Mouse (Mus musculus): ENCODE results near the gene Stn1. TPM values are rescaled to one million over a fixed set of nuclear protein-coding genes. Genes with fewer than 3 reads are reported as not detected.
"Not testable (repeated sequence)": the region's sequence is repeated elsewhere in the genome, so short reads cannot be mapped to it uniquely, and the experiment has no call there.

The Stn1 gene
- 54.8 and 58.9 TPM in 2 replicates for polyA plus RNA-seq (2015; fragmentation: Nextera tagmentation; extraction: Ambion mirVana)

DNA sequence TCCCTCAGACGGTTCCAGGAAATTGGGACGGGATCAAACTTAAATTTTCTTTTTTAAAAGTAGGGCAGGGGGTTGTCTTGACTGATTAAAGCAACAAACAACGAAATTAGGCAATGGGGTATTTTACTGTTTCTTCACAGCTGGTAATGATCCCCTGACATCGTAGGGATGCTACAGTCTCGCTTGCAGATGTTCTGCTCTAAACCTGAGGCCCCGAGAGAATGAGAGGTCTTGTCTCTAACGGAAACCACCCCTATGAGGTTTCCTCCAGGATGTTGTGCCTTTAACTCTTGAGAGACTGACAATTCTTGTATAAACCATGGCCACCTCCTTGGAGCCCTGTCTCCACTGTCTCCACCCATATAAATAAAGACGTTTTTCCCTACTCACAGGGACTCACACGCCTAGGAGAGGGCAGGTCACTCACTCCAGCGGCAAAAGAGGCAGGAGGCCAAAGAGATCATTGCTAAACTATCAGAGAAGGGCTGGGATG is at the start of gene Stn1:
Gene Stn1 (minus strand): TSS at position 208 of the 493 bp plus-strand sequence.
- Histone ChIP-seq H3K4me3 (ENCODE audit: low read length) (peak within 1 kb of the TSS; percentile 59), H3K4me2 (replicated peaks; ENCODE audit: low read depth, low read length) (peak within 1 kb of the TSS; percentile 78), H3K4me1 (ENCODE audit: insufficient read depth, low read length) (peaks cover 32% of the 10 kb centered on the region), H3K27me3 (ENCODE audit: insufficient read depth, low read length) (no peaks in the 10 kb centered on the region), H3K27ac (ENCODE audit: low read length) (peak within 1 kb of the TSS; percentile 81), H3K36me3 (ENCODE audit: insufficient read depth, low read length) (peaks cover 7% of the 10 kb centered on the region; the same call in 1 of the 2 replicates), H3K9ac (replicated peaks; ENCODE audit: low read length) (peak within 1 kb of the TSS; percentile 79), H3K9me3 (ENCODE audit: low read length) (no peaks in the 10 kb centered on the region)
- peak; percentile 37 for ATAC-seq (ENCODE audit: low FRiP score, low TSS enrichment)
- WGBS, result 3% methylated on average over 10 of the region's 10 CpGs

DNA sequence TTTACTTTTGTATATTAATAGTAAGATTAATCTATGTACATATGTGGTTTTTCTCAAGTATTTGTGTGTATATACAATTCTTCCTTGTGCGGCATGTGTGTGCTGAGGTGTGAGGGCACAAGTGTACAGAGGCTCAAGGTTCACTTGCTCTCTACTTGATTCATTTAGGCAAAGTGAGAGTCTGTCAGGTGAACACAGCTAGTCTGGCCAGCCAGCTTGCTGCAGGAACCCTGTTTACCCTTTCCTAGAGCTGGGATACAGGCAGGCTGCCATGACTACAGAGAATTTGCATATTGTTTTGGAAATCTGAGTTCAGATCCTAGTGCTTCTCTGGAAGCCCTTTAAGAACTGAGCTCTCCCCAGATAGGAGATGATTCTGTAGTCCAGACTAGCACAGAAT is 49.7 kb upstream of the Stn1 start:
- H3K4me2 ChIP-seq (replicated peaks; ENCODE audit: low read depth, low read length), result no peak overlapping the region
- no peak overlapping the region for H3K27ac ChIP-seq (ENCODE audit: low read length)
- H3K9me3 ChIP-seq (ENCODE audit: low read length), result no peaks in the 10 kb centered on the region
- H3K4me3 ChIP-seq (ENCODE audit: low read length), result no peak overlapping the region
- WGBS, result 95% methylated on average over 1 of the region's 1 CpGs
- ATAC-seq (ENCODE audit: low FRiP score, low TSS enrichment), result no peak
- no peaks in the 10 kb centered on the region for H3K27me3 ChIP-seq (ENCODE audit: insufficient read depth, low read length)
- no peaks in the 10 kb centered on the region for H3K36me3 ChIP-seq (ENCODE audit: insufficient read depth, low read length)
- no peak overlapping the region for H3K9ac ChIP-seq (replicated peaks; ENCODE audit: low read length)
- peaks cover 30% of the 10 kb centered on the region for H3K4me1 ChIP-seq (ENCODE audit: insufficient read depth, low read length)

DNA sequence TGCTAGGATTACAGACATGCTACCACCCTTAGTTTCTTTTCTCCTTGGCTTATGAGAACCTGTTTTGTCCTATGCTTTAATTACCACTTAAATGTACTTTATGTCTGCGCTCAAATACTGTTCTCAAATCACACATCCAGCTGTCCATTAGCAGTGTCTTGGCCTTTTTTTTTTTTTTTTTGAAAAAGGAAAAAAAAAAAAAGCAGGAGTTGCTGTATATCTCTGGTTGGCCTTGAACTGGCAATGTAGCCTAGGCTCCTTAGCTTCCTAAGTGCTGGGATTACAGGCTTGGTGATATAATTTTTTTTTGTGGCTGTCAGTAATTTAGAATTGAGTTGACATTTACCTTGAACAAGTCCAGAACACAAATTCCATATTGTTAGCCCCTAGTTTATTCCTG is 48.5 kb upstream of the Stn1 start:
- H3K9me3 ChIP-seq (ENCODE audit: low read length), result no peaks in the 10 kb centered on the region
- peaks cover 42% of the 10 kb centered on the region for H3K4me1 ChIP-seq (ENCODE audit: insufficient read depth, low read length)
- no peak overlapping the region for H3K4me2 ChIP-seq (replicated peaks; ENCODE audit: low read depth, low read length)
- no peak overlapping the region for H3K4me3 ChIP-seq (ENCODE audit: low read length)
- no peaks in the 10 kb centered on the region for H3K36me3 ChIP-seq (ENCODE audit: insufficient read depth, low read length)
- no peaks in the 10 kb centered on the region for H3K27me3 ChIP-seq (ENCODE audit: insufficient read depth, low read length)
- H3K9ac ChIP-seq (replicated peaks; ENCODE audit: low read length), result no peak overlapping the region
- 83% methylated on average over 1 of the region's 1 CpGs for WGBS
- H3K27ac ChIP-seq (ENCODE audit: low read length), result no peak overlapping the region
- ATAC-seq (ENCODE audit: low FRiP score, low TSS enrichment), result no peak

DNA sequence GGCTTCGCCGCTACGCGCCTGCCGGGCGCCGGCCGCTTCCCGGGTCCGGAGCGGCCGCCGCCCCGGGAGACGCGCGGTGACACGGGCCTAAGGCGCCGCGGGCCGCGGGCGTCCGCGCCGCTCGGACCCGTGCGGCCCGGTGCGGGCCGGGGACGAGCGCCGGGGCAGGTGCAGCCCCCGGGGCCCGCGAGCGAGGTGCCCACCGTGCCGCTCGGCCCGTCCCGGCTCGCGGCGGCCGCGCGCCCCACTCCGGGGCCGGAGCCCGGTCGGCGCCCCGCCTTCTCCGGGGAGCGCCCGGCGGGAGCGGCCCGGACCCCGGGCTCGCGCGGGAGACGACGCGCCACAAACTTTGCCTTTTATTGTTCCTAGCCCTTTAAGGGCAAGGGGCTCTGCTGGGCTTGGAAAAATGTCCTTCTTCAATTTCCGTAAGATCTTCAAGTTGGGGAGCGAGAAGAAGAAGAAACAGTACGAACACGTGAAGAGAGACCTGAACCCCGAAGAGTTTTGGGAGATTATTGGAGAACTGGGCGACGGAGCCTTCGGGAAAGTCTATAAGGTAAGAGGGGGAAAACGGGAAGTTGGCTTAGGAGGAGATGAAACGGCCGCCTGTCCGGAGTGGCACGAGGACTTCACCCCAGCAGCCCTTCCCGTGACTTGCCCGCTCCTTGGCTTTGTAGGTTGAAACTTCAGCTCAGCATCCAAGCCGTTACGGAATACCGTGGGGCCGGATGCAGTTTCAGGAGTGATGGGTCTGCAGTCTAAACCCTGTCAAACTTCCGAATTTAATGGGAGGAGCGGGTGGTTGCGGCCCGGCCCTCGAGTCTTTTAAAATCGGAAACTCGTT is 42.7 kb upstream of the Stn1 start:
- Histone ChIP-seq H3K4me2 (replicated peaks; ENCODE audit: low read depth, low read length) (peak overlapping the region; percentile 72), H3K36me3 (ENCODE audit: insufficient read depth, low read length) (no peaks in the 10 kb centered on the region), H3K9ac (replicated peaks; ENCODE audit: low read length) (peak overlapping the region; percentile 96), H3K4me3 (ENCODE audit: low read length) (peak overlapping the region; percentile 65), H3K4me1 (ENCODE audit: insufficient read depth, low read length) (peaks cover 24% of the 10 kb centered on the region), H3K27ac (ENCODE audit: low read length) (peak overlapping the region; percentile 98), H3K9me3 (ENCODE audit: low read length) (no peaks in the 10 kb centered on the region), H3K27me3 (ENCODE audit: insufficient read depth, low read length) (no peaks in the 10 kb centered on the region)
- ATAC-seq (ENCODE audit: low FRiP score, low TSS enrichment), result peak; percentile 72
- WGBS, result under 1% methylated on average over 78 of the region's 96 CpGs

DNA sequence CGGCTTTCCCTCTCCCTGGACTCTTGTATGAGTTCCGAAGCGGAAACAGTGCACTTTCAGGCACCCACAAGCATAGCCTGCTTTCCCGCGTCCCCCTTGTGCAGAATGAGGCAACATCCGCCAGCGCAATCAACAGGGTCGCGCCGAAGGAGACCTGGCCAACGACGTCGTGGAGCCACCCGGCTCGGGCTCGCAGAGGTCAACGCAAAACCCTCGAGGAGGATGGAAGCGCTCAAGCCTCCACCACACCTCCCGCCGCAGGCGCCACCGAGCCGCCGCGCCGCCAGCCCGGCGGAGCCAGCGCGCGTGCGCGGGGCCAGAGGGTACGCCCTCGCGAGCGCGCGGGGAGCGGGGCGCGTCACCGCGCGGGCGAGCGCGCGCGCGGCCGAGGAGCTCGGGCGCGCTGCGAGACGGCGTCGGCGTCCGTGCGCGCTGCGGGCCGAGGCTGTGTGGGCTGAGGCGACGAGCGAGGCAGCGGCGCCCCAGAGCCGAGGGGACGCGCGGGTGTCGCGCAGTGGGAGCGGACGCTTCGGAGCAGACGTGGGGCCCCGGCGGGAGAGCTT is 42.0 kb upstream of the Stn1 start, which contains the start of gene Slk:
Gene Slk (plus strand): TSS at position 454 of the 563 bp plus-strand sequence.
- Histone ChIP-seq H3K4me3 (ENCODE audit: low read length) (peak within 1 kb of the TSS; percentile 65), H3K9me3 (ENCODE audit: low read length) (no peaks in the 10 kb centered on the region), H3K9ac (replicated peaks; ENCODE audit: low read length) (peak within 1 kb of the TSS; percentile 96), H3K4me2 (replicated peaks; ENCODE audit: low read depth, low read length) (peak within 1 kb of the TSS; percentile 72), H3K4me1 (ENCODE audit: insufficient read depth, low read length) (peaks cover 22% of the 10 kb centered on the region), H3K36me3 (ENCODE audit: insufficient read depth, low read length) (no peaks in the 10 kb centered on the region), H3K27ac (ENCODE audit: low read length) (peak within 1 kb of the TSS; percentile 98), H3K27me3 (ENCODE audit: insufficient read depth, low read length) (no peaks in the 10 kb centered on the region)
- peak; percentile 94 for ATAC-seq (ENCODE audit: low FRiP score, low TSS enrichment)
- WGBS, result 1% methylated on average over 56 of the region's 83 CpGs

DNA sequence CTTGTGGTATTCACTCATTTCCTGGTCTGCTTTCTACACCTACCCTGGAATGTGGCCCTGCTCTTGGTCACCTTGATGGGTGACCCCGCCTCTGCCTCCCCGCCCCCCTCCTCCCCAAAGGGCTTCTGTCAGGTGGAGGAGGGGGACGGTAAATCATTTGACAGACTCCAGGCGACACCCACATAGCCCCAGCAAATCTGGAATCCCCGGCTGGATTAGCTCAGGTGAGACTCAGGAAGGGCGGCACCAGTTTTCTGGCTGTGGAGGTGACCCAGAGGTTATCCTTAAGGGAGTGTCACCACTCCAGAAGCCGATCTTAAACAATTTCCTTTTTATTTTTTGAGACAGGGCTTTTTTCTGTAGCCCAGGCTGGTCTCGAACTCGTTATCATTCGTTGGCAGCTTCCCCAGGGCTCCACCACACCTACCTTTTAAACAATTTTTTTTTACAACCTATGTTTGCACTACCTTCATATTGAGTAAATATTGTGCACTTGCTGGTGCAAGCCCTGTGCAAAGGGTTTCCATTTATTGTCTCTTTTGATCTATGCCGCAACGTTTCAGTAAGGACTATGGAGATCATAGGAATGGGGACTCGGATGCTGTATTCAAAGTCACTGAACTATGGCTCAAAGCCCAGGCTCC is 41.4 kb upstream of the Stn1 start:
- Histone ChIP-seq H3K36me3 (ENCODE audit: insufficient read depth, low read length) (no peaks in the 10 kb centered on the region), H3K27me3 (ENCODE audit: insufficient read depth, low read length) (no peaks in the 10 kb centered on the region)
- 9% methylated on average over 13 of the region's 13 CpGs for WGBS

DNA sequence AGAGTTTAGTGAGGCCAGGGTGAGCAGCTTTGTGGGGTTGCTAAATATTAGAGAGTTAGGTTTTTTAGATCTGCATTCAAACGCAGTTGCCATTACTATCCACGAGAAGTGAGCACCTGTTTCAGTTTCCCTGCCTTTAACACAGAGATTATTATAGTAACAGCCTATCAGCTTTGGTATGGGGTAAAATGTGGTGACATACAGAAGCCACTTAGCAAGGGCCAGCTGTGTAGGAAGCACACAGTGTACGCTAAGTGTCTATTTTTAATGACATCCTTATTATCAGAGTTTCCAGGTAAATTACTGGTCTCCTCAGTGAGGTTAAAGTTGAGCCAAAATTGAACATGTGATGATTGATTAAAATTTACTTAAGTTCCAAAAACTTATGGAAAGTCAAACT is 36.4 kb upstream of the Stn1 start:
- Histone ChIP-seq H3K9me3 (ENCODE audit: low read length) (no peaks in the 10 kb centered on the region), H3K4me1 (ENCODE audit: insufficient read depth, low read length) (peaks cover 5% of the 10 kb centered on the region), H3K36me3 (ENCODE audit: insufficient read depth, low read length) (no peaks in the 10 kb centered on the region), H3K27ac (ENCODE audit: low read length) (no peak overlapping the region), H3K9ac (replicated peaks; ENCODE audit: low read length) (no peak overlapping the region), H3K4me3 (ENCODE audit: low read length) (no peak overlapping the region), H3K4me2 (replicated peaks; ENCODE audit: low read depth, low read length) (no peak overlapping the region), H3K27me3 (ENCODE audit: insufficient read depth, low read length) (no peaks in the 10 kb centered on the region)
- ATAC-seq (ENCODE audit: low FRiP score, low TSS enrichment), result no peak
- 90% methylated on average over 3 of the region's 3 CpGs for WGBS

More for the DNA sequence above, 41.4 kb upstream of the Stn1 start:
- H3K9me3 ChIP-seq (ENCODE audit: low read length), result no peaks in the 10 kb centered on the region
- ATAC-seq (ENCODE audit: low FRiP score, low TSS enrichment), result peak; percentile 56; the same call in 1 of the 2 replicates
- H3K4me1 ChIP-seq (ENCODE audit: insufficient read depth, low read length), result peaks cover 21% of the 10 kb centered on the region
- peak overlapping the region; percentile 98 for H3K27ac ChIP-seq (ENCODE audit: low read length)
- peak overlapping the region; percentile 96 for H3K9ac ChIP-seq (replicated peaks; ENCODE audit: low read length)
- H3K4me3 ChIP-seq (ENCODE audit: low read length), result peak overlapping the region; percentile 65
- H3K4me2 ChIP-seq (replicated peaks; ENCODE audit: low read depth, low read length), result peak overlapping the region; percentile 72

DNA sequence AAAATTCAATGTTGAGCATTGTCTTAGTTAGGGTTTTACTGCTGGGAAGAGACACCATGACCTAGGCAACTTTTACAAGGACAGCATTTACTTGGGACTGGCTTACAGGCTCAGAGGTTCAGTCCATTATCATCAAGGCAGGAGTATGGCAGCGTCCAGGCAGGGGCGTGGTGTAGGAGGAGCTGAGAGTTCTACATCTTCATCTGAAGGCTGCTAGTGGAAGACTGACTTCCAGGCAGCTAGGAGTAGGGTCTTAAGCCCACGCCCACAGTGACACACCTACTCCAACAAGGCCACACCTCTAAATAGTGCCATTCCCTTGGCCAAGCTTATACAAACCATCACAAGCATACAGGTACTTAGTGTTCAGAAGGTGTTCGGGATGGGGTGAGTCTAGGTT is 34.7 kb upstream of the Stn1 start:
- 66% methylated on average over 4 of the region's 4 CpGs for WGBS
- H3K4me3 ChIP-seq (ENCODE audit: low read length); H3K27ac ChIP-seq (ENCODE audit: low read length); H3K4me2 ChIP-seq (replicated peaks; ENCODE audit: low read depth, low read length); H3K9me3 ChIP-seq (ENCODE audit: low read length); H3K9ac ChIP-seq (replicated peaks; ENCODE audit: low read length); H3K36me3 ChIP-seq (ENCODE audit: insufficient read depth, low read length); H3K27me3 ChIP-seq (ENCODE audit: insufficient read depth, low read length); H3K4me1 ChIP-seq (ENCODE audit: insufficient read depth, low read length); ATAC-seq (ENCODE audit: low FRiP score, low TSS enrichment): not testable (repeated sequence)

DNA sequence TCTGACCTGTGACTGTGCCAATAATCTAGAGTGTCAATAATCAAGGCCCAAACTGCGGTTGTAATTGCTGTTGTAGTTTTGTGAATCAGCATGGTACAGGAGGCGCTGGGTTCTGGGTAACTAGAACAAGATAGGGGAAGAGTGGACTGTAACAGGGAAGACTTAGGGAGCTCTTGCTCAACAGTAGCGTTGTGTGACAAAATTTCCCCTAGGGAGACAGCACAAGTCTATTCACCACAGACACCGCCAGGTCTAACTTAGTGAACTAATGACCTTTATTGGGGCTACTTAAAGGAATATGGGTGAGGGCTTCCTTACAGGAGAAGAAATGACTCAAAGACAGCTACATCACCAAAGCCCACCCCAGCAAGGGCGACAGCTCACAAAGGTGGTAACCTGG is 32.7 kb upstream of the Stn1 start:
- no peaks in the 10 kb centered on the region for H3K27me3 ChIP-seq (ENCODE audit: insufficient read depth, low read length)
- H3K9me3 ChIP-seq (ENCODE audit: low read length), result no peaks in the 10 kb centered on the region
- no peak overlapping the region for H3K4me2 ChIP-seq (replicated peaks; ENCODE audit: low read depth, low read length)
- no peak overlapping the region for H3K27ac ChIP-seq (ENCODE audit: low read length)
- no peak for ATAC-seq (ENCODE audit: low FRiP score, low TSS enrichment)
- no peak overlapping the region for H3K9ac ChIP-seq (replicated peaks; ENCODE audit: low read length)
- H3K36me3 ChIP-seq (ENCODE audit: insufficient read depth, low read length), result no peaks in the 10 kb centered on the region
- peaks cover 3% of the 10 kb centered on the region; the same call in 1 of the 2 replicates for H3K4me1 ChIP-seq (ENCODE audit: insufficient read depth, low read length)
- 87% methylated on average over 5 of the region's 5 CpGs for WGBS
- H3K4me3 ChIP-seq (ENCODE audit: low read length), result no peak overlapping the region
